Mouse (Mus musculus) erythroblast, embryonic 14.5 days (primary cell): Measurements from ENCODE around the gene Gm7029. TPM values are rescaled to one million over a fixed set of nuclear protein-coding genes. Genes with fewer than 3 reads are reported as not detected.

Experiments used
- H3K27me3 ChIP-seq: 2 replicates; pipeline ENCODE4 v1.6.1; 2012; ENCODE audit warnings: inconsistent platforms; ENCODE audit not compliant: control insufficient read depth
- H3K36me3 ChIP-seq: 2 replicates; pipeline ENCODE4 v1.6.1; 2012; ENCODE audit warnings: mild to moderate bottlenecking, inconsistent platforms; ENCODE audit not compliant: control insufficient read depth
- H3K4me1 ChIP-seq: 2 replicates; pipeline ENCODE4 v1.6.1; 2012; ENCODE audit warnings: inconsistent platforms; ENCODE audit not compliant: control insufficient read depth
- H3K4me3 ChIP-seq: replicated peaks from 2 replicates; pipeline ENCODE3; 2012; ENCODE audit warnings: moderate library complexity, mild to moderate bottlenecking, inconsistent platforms
- H3K9me3 ChIP-seq: 2 replicates; pipeline ENCODE4 v1.6.1; 2012; ENCODE audit warnings: low read length, inconsistent platforms, mixed read lengths; ENCODE audit not compliant: control insufficient read depth
- GATA1 ChIP-seq: IDR thresholded peaks from 2 replicates; pipeline ENCODE4 v1.6.1; 2012; ENCODE audit warnings: low read length, inconsistent platforms, mixed read lengths
- TAL1 ChIP-seq: IDR thresholded peaks from 3 replicates; pipeline ENCODE4 v1.6.1; 2012; ENCODE audit warnings: low read length, inconsistent platforms, mixed read lengths
- polyA plus RNA-seq: library from polyadenylated mRNA; stranded (reverse); fragments of >175 nt; gene quantifications from 2 replicates; pipeline ENCODE4 v1.2.3, GENCODE M21; 2012

The Gm7029 gene
- polyA plus RNA-seq, 1 experiment, result not detected

GRCm38 (mm10) chr17:33916847-33917655 is 43.4 kb downstream of the Gm7029 start:
- no peaks in the 10 kb centered on the region; the same call in 1 of the 2 replicates for H3K27me3 ChIP-seq
- H3K36me3 ChIP-seq, result peaks cover 55% of the 10 kb centered on the region
- TF ChIP-seq GATA1 (no peak), TAL1 (no peak)
- H3K4me3 ChIP-seq, result peak overlapping the region; percentile 78
- peaks cover 28% of the 10 kb centered on the region for H3K9me3 ChIP-seq
- H3K4me1 ChIP-seq, result peaks cover 86% of the 10 kb centered on the region

GRCm38 (mm10) chr17:33917656-33918292 is 44.1 kb downstream of the Gm7029 start:
- peaks cover 53% of the 10 kb centered on the region for H3K36me3 ChIP-seq
- peak overlapping the region; percentile 78 for H3K4me3 ChIP-seq
- peaks cover 25% of the 10 kb centered on the region for H3K9me3 ChIP-seq
- peaks cover 88% of the 10 kb centered on the region for H3K4me1 ChIP-seq
- no peaks in the 10 kb centered on the region; the same call in 1 of the 2 replicates for H3K27me3 ChIP-seq
- TF ChIP-seq TAL1 (no peak), GATA1 (no peak)

- TF ChIP-seq TAL1, result no peak
- no peak for TF ChIP-seq GATA1
- Histone ChIP-seq H3K27me3 (no peaks in the 10 kb centered on the region; the same call in 1 of the 2 replicates), H3K36me3 (peaks cover 47% of the 10 kb centered on the region), H3K4me1 (peaks cover 84% of the 10 kb centered on the region), H3K9me3 (peaks cover 25% of the 10 kb centered on the region), H3K4me3 (peak overlapping the region; percentile 78)
These were observed 44.9 kb downstream of the Gm7029 start for GRCm38 (mm10) chr17:33918293-33919203.

DNA sequence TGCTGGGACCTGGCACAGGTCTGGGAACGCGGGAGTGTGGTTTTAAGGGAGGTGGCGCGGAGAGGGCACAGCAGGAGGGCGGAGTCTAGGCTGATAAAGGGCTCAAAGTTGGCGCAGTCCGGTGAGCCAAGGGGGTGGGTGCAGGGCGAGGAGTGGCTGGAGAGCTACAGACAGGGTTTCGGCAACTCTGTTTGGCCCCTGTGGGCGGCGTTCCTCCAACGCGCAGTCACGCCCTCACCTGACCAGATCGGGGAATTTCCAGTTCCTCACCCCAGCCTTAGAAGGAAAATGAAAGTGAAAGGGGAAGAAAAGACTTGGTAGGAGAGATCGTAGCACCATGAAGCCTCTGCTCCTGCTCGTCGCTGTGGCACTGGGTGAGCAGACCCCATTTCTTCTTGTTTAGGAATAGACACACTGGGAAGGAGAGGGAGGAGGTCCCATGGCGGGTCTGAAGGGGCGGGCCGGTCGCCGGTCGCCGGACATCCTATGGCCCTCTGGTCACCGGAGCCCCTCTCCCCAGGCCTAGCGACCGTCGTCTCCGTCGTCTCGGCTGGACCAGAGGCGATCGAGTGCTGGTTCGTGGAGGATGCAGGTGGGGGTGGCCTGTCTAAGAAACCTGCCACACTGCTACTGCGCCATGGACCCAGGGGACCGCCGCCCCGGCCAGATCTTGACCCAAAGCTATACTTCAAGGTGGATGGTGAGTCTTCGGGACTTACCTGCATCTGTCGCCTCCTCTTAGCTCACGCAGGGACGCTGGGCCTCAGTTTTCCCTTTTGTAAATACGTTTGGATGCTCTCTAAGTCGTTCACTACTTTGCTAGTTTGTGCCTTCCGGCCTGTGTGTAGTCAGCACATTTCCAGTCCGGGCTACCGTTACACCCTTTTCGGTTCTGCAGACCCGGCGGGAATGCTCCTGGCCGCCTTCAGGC is 46.0 kb downstream of the Gm7029 start:
- no peaks in the 10 kb centered on the region; the same call in 1 of the 2 replicates for H3K27me3 ChIP-seq
- H3K4me3 ChIP-seq, result peak overlapping the region; percentile 78
- H3K4me1 ChIP-seq, result peaks cover 83% of the 10 kb centered on the region
- no peak for TF ChIP-seq TAL1
- TF ChIP-seq GATA1, result no peak
- H3K9me3 ChIP-seq, result peaks cover 25% of the 10 kb centered on the region
- peaks cover 39% of the 10 kb centered on the region for H3K36me3 ChIP-seq

GRCm38 (mm10) chr17:33920282-33921097 is 46.9 kb downstream of the Gm7029 start:
- peaks cover 40% of the 10 kb centered on the region for H3K36me3 ChIP-seq
- TF ChIP-seq GATA1 (no peak), TAL1 (no peak)
- peak overlapping the region; percentile 78 for H3K4me3 ChIP-seq
- H3K27me3 ChIP-seq, result no peaks in the 10 kb centered on the region; the same call in 1 of the 2 replicates
- peaks cover 29% of the 10 kb centered on the region for H3K9me3 ChIP-seq
- H3K4me1 ChIP-seq, result peaks cover 82% of the 10 kb centered on the region

DNA sequence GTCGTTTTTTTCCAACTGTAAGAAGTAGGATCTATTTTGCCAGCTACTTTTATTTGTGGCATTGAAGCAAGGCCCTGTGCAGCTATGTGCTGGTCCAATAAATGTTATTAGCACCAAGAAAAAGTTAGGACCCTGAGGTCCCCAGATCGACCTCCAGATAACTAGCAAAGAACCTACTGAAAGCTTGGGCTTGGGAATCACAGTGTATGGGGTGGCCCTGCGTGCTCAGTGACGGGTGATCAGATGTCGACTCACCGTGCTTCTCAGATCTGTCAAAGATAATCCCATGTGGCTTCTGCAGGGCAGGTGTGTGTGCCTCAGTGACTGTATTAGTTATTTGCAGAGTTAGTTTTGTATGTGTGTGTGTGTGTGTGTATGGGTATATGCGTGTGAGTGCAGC is 47.7 kb downstream of the Gm7029 start:
- TF ChIP-seq GATA1 (no peak), TAL1 (no peak)
- H3K4me1 ChIP-seq, result peaks cover 84% of the 10 kb centered on the region
- H3K27me3 ChIP-seq, result no peaks in the 10 kb centered on the region; the same call in 1 of the 2 replicates
- H3K4me3 ChIP-seq, result peak overlapping the region; percentile 78
- H3K9me3 ChIP-seq, result peaks cover 29% of the 10 kb centered on the region
- peaks cover 48% of the 10 kb centered on the region for H3K36me3 ChIP-seq

Other genes starting within 250 kb of the Gm7029 start
- 14.9 and 17.2 TPM in 2 replicates for gene Zfp414, start 244.7 kb upstream of the Gm7029 start, polyA plus RNA-seq
- gene Pram1, start 235.8 kb upstream of the Gm7029 start, polyA plus RNA-seq, result 0.09 and 0.12 TPM in 2 replicates
- 33.0 and 43.0 TPM in 2 replicates for gene Hnrnpm, start 187.0 kb upstream of the Gm7029 start, polyA plus RNA-seq
- 80.5 and 112 TPM in 2 replicates for gene March2, start 155.2 kb upstream of the Gm7029 start, polyA plus RNA-seq
- gene Rab11b, start 113.3 kb upstream of the Gm7029 start, polyA plus RNA-seq, result 26.5 and 41.4 TPM in 2 replicates
- gene Angptl4, start 92.0 kb upstream of the Gm7029 start, polyA plus RNA-seq, result 0.07 TPM in 1 of 2 replicates, not detected in the other
- 0.03 TPM in 2 replicates for gene Kank3, start 63.3 kb upstream of the Gm7029 start, polyA plus RNA-seq
- gene Rps28, start 49.3 kb upstream of the Gm7029 start, polyA plus RNA-seq, result 366 and 664 TPM in 2 replicates
- gene Ndufa7, start 49.3 kb upstream of the Gm7029 start, polyA plus RNA-seq, result 125 and 152 TPM in 2 replicates
- gene Cd320, start 30.7 kb upstream of the Gm7029 start, polyA plus RNA-seq, result 0.26 and 0.86 TPM in 2 replicates
- 24.3 and 25.8 TPM in 2 replicates for gene Kifc1, start 16.8 kb downstream of the Gm7029 start, polyA plus RNA-seq
- 0.08 TPM in 1 of 2 replicates, not detected in the other for gene Platr17, start 31.3 kb downstream of the Gm7029 start, polyA plus RNA-seq
- gene Daxx, start 35.6 kb downstream of the Gm7029 start, polyA plus RNA-seq, result 1.4 TPM in 2 replicates
- 14.7 and 21.8 TPM in 2 replicates for gene Tapbp, start 42.1 kb downstream of the Gm7029 start, polyA plus RNA-seq
- gene Zbtb22, start 42.1 kb downstream of the Gm7029 start, polyA plus RNA-seq, result 5.6 and 5.7 TPM in 2 replicates
- 3.1 and 3.5 TPM in 2 replicates for gene Rgl2, start 55.7 kb downstream of the Gm7029 start, polyA plus RNA-seq
- gene Pfdn6, start 66.5 kb downstream of the Gm7029 start, polyA plus RNA-seq, result 48.7 and 66.5 TPM in 2 replicates
- 6.0 and 6.7 TPM in 2 replicates for gene Wdr46, start 66.8 kb downstream of the Gm7029 start, polyA plus RNA-seq
- gene B3galt4, start 77.7 kb downstream of the Gm7029 start, polyA plus RNA-seq, result 0.21 and 0.45 TPM in 2 replicates
- 10.1 and 11.6 TPM in 2 replicates for gene Vps52, start 82.0 kb downstream of the Gm7029 start, polyA plus RNA-seq
- gene Rps18, start 82.2 kb downstream of the Gm7029 start, polyA plus RNA-seq, result 11.8 and 13.8 TPM in 2 replicates
- 0.91 and 0.94 TPM in 2 replicates for gene H2-K1, start 126.5 kb downstream of the Gm7029 start, polyA plus RNA-seq
- 1.8 and 2.5 TPM in 2 replicates for gene Ring1, start 150.8 kb downstream of the Gm7029 start, polyA plus RNA-seq
- gene H2-Ke6, start 154.2 kb downstream of the Gm7029 start, polyA plus RNA-seq, result 1.4 TPM in 2 replicates
- 3.5 TPM in 2 replicates for gene Slc39a7, start 157.8 kb downstream of the Gm7029 start, polyA plus RNA-seq
- 10.1 and 11.3 TPM in 2 replicates for gene Rxrb, start 158.0 kb downstream of the Gm7029 start, polyA plus RNA-seq
- gene Col11a2, start 165.6 kb downstream of the Gm7029 start, polyA plus RNA-seq, result 0.45 and 0.56 TPM in 2 replicates
- gene H2-Oa, start 218.5 kb downstream of the Gm7029 start, polyA plus RNA-seq, result 0.04 and 0.14 TPM in 2 replicates
- gene H2-DMa, start 245.7 kb downstream of the Gm7029 start, polyA plus RNA-seq, result 0.46 and 1.0 TPM in 2 replicates
- gene Brd2, start 248.8 kb downstream of the Gm7029 start, polyA plus RNA-seq, result 28.3 and 30.4 TPM in 2 replicates